Mouse (Mus musculus): ENCODE measurements at regions not wholly inside any gene's neighbourhood (a gene's known extent, or its start where the extent isn't known, plus 50 kb on each side); places are given as distances from the start of the nearest gene placed in this dataset.

- H3K9ac ChIP-seq (ENCODE audit: low read length) = no peak overlapping the region; the same call in 1 of the 2 replicates
- no peaks in the 10 kb centered on the region for H3K9me3 ChIP-seq (replicated peaks; ENCODE audit: control insufficient read depth, low read length)
- no peaks in the 10 kb centered on the region for H3K36me3 ChIP-seq (ENCODE audit: control insufficient read depth, insufficient read depth, low read length)
- no peak overlapping the region for H3K4me3 ChIP-seq (replicated peaks; ENCODE audit: low read length)
- H3K4me2 ChIP-seq (ENCODE audit: low read depth, low read length) = no peak overlapping the region
- WGBS = 65% methylated on average over 8 of the region's 8 CpGs
- ATAC-seq (ENCODE audit: insufficient read depth, low FRiP score) = no peak
- H3K27me3 ChIP-seq (ENCODE audit: control insufficient read depth, insufficient read depth, low read length) = no peaks in the 10 kb centered on the region
- H3K4me1 ChIP-seq (ENCODE audit: control insufficient read depth, insufficient read depth, low read length) = no peaks in the 10 kb centered on the region
- H3K27ac ChIP-seq (ENCODE audit: low read length) = no peak overlapping the region
Observed at GRCm38 (mm10) chr12:15536852-15537368, 279.8 kb downstream of the Trib2 start.

GRCm38 (mm10) chr12:15536247-15536646 is 280.5 kb downstream of the Trib2 start:
- Histone ChIP-seq H3K27ac (ENCODE audit: low read length) (no peak overlapping the region), H3K27me3 (ENCODE audit: control insufficient read depth, insufficient read depth, low read length) (no peaks in the 10 kb centered on the region), H3K4me3 (replicated peaks; ENCODE audit: low read length) (no peak overlapping the region), H3K36me3 (ENCODE audit: control insufficient read depth, insufficient read depth, low read length) (no peaks in the 10 kb centered on the region), H3K9ac (ENCODE audit: low read length) (no peak overlapping the region), H3K4me2 (ENCODE audit: low read depth, low read length) (no peak overlapping the region), H3K9me3 (replicated peaks; ENCODE audit: control insufficient read depth, low read length) (no peaks in the 10 kb centered on the region), H3K4me1 (ENCODE audit: control insufficient read depth, insufficient read depth, low read length) (no peaks in the 10 kb centered on the region)
- ATAC-seq (ENCODE audit: insufficient read depth, low FRiP score) = no peak
- WGBS = 85% methylated on average over 5 of the region's 5 CpGs

GRCm38 (mm10) chr12:15535822-15536221 is 280.9 kb downstream of the Trib2 start:
- H3K4me3 ChIP-seq (replicated peaks; ENCODE audit: low read length) = no peak overlapping the region
- H3K9me3 ChIP-seq (replicated peaks; ENCODE audit: control insufficient read depth, low read length) = no peaks in the 10 kb centered on the region
- no peak overlapping the region for H3K27ac ChIP-seq (ENCODE audit: low read length)
- H3K36me3 ChIP-seq (ENCODE audit: control insufficient read depth, insufficient read depth, low read length) = no peaks in the 10 kb centered on the region
- H3K4me1 ChIP-seq (ENCODE audit: control insufficient read depth, insufficient read depth, low read length) = peaks cover 3% of the 10 kb centered on the region; the same call in 1 of the 2 replicates
- no peak overlapping the region for H3K4me2 ChIP-seq (ENCODE audit: low read depth, low read length)
- no peaks in the 10 kb centered on the region for H3K27me3 ChIP-seq (ENCODE audit: control insufficient read depth, insufficient read depth, low read length)
- no peak overlapping the region for H3K9ac ChIP-seq (ENCODE audit: low read length)
- no peak for ATAC-seq (ENCODE audit: insufficient read depth, low FRiP score)
- WGBS = 3% methylated on average over 6 of the region's 6 CpGs

GRCm38 (mm10) chr12:15520783-15521407 is 295.8 kb downstream of the Trib2 start:
- ATAC-seq (ENCODE audit: insufficient read depth, low FRiP score) = no peak
- WGBS = 42% methylated on average over 4 of the region's 4 CpGs

GRCm38 (mm10) chr12:15511994-15512393 is 304.7 kb downstream of the Trib2 start:
- ATAC-seq (ENCODE audit: insufficient read depth, low FRiP score) = no peak
- no peak overlapping the region for H3K4me2 ChIP-seq (ENCODE audit: low read depth, low read length)
- 37% methylated on average over 2 of the region's 2 CpGs for WGBS

More at GRCm38 (mm10) chr12:15520783-15521407, 295.8 kb downstream of the Trib2 start:
- Histone ChIP-seq H3K4me1 (ENCODE audit: control insufficient read depth, insufficient read depth, low read length) (no peaks in the 10 kb centered on the region), H3K36me3 (ENCODE audit: control insufficient read depth, insufficient read depth, low read length) (no peaks in the 10 kb centered on the region), H3K9ac (ENCODE audit: low read length) (no peak overlapping the region), H3K9me3 (replicated peaks; ENCODE audit: control insufficient read depth, low read length) (no peaks in the 10 kb centered on the region), H3K27me3 (ENCODE audit: control insufficient read depth, insufficient read depth, low read length) (no peaks in the 10 kb centered on the region), H3K4me3 (replicated peaks; ENCODE audit: low read length) (no peak overlapping the region), H3K4me2 (ENCODE audit: low read depth, low read length) (no peak overlapping the region), H3K27ac (ENCODE audit: low read length) (no peak overlapping the region)

GRCm38 (mm10) chr12:15507576-15507975 is 309.1 kb downstream of the Trib2 start:
- H3K4me2 ChIP-seq (ENCODE audit: low read depth, low read length) = peak overlapping the region; percentile 29; the same call in 1 of the 2 replicates
- no peaks in the 10 kb centered on the region for H3K4me1 ChIP-seq (ENCODE audit: control insufficient read depth, insufficient read depth, low read length)
- WGBS = 22% methylated on average over 7 of the region's 7 CpGs
- H3K36me3 ChIP-seq (ENCODE audit: control insufficient read depth, insufficient read depth, low read length) = no peaks in the 10 kb centered on the region
- ATAC-seq (ENCODE audit: insufficient read depth, low FRiP score) = no peak
- no peak overlapping the region for H3K27ac ChIP-seq (ENCODE audit: low read length)
- no peaks in the 10 kb centered on the region for H3K27me3 ChIP-seq (ENCODE audit: control insufficient read depth, insufficient read depth, low read length)
- H3K9me3 ChIP-seq (replicated peaks; ENCODE audit: control insufficient read depth, low read length) = peaks cover 4% of the 10 kb centered on the region; the same call in 1 of the 2 replicates
- H3K4me3 ChIP-seq (replicated peaks; ENCODE audit: low read length) = no peak overlapping the region
- no peak overlapping the region for H3K9ac ChIP-seq (ENCODE audit: low read length)

More at GRCm38 (mm10) chr12:15511994-15512393, 304.7 kb downstream of the Trib2 start:
- H3K9ac ChIP-seq (ENCODE audit: low read length) = no peak overlapping the region
- H3K9me3 ChIP-seq (replicated peaks; ENCODE audit: control insufficient read depth, low read length) = no peaks in the 10 kb centered on the region
- H3K4me1 ChIP-seq (ENCODE audit: control insufficient read depth, insufficient read depth, low read length) = no peaks in the 10 kb centered on the region
- no peak overlapping the region for H3K27ac ChIP-seq (ENCODE audit: low read length)
- no peaks in the 10 kb centered on the region for H3K36me3 ChIP-seq (ENCODE audit: control insufficient read depth, insufficient read depth, low read length)
- no peaks in the 10 kb centered on the region for H3K27me3 ChIP-seq (ENCODE audit: control insufficient read depth, insufficient read depth, low read length)
- H3K4me3 ChIP-seq (replicated peaks; ENCODE audit: low read length) = no peak overlapping the region

GRCm38 (mm10) chr12:15493640-15494039 is 323.1 kb downstream of the Trib2 start:
- no peak for ATAC-seq (ENCODE audit: insufficient read depth, low FRiP score)
- H3K9ac ChIP-seq (ENCODE audit: low read length) = no peak overlapping the region
- no peaks in the 10 kb centered on the region for H3K27me3 ChIP-seq (ENCODE audit: control insufficient read depth, insufficient read depth, low read length)
- H3K36me3 ChIP-seq (ENCODE audit: control insufficient read depth, insufficient read depth, low read length) = no peaks in the 10 kb centered on the region
- WGBS = 79% methylated on average over 2 of the region's 2 CpGs
- H3K9me3 ChIP-seq (replicated peaks; ENCODE audit: control insufficient read depth, low read length) = peaks cover 3% of the 10 kb centered on the region; the same call in 1 of the 2 replicates
- H3K4me3 ChIP-seq (replicated peaks; ENCODE audit: low read length) = no peak overlapping the region
- no peak overlapping the region for H3K4me2 ChIP-seq (ENCODE audit: low read depth, low read length)
- H3K27ac ChIP-seq (ENCODE audit: low read length) = no peak overlapping the region
- H3K4me1 ChIP-seq (ENCODE audit: control insufficient read depth, insufficient read depth, low read length) = no peaks in the 10 kb centered on the region

- H3K9me3 ChIP-seq (replicated peaks; ENCODE audit: control insufficient read depth, low read length) = no peaks in the 10 kb centered on the region
- no peak overlapping the region for H3K4me2 ChIP-seq (ENCODE audit: low read depth, low read length)
- H3K27me3 ChIP-seq (ENCODE audit: control insufficient read depth, insufficient read depth, low read length) = no peaks in the 10 kb centered on the region
- WGBS = 89% methylated on average over 3 of the region's 3 CpGs
- no peaks in the 10 kb centered on the region for H3K4me1 ChIP-seq (ENCODE audit: control insufficient read depth, insufficient read depth, low read length)
- H3K27ac ChIP-seq (ENCODE audit: low read length) = no peak overlapping the region
- no peak overlapping the region for H3K9ac ChIP-seq (ENCODE audit: low read length)
- no peaks in the 10 kb centered on the region for H3K36me3 ChIP-seq (ENCODE audit: control insufficient read depth, insufficient read depth, low read length)
- H3K4me3 ChIP-seq (replicated peaks; ENCODE audit: low read length) = no peak overlapping the region
- no peak for ATAC-seq (ENCODE audit: insufficient read depth, low FRiP score)
Observed at GRCm38 (mm10) chr12:15472741-15473140, 344.0 kb downstream of the Trib2 start.

GRCm38 (mm10) chr12:15459429-15459828 is 357.3 kb downstream of the Trib2 start:
- H3K4me3 ChIP-seq (replicated peaks; ENCODE audit: low read length) = no peak overlapping the region
- 78% methylated on average over 1 of the region's 1 CpGs for WGBS
- no peak overlapping the region for H3K4me2 ChIP-seq (ENCODE audit: low read depth, low read length)
- no peaks in the 10 kb centered on the region for H3K4me1 ChIP-seq (ENCODE audit: control insufficient read depth, insufficient read depth, low read length)
- no peaks in the 10 kb centered on the region for H3K9me3 ChIP-seq (replicated peaks; ENCODE audit: control insufficient read depth, low read length)
- no peak for ATAC-seq (ENCODE audit: insufficient read depth, low FRiP score)
- H3K27ac ChIP-seq (ENCODE audit: low read length) = no peak overlapping the region
- no peak overlapping the region for H3K9ac ChIP-seq (ENCODE audit: low read length)
- no peaks in the 10 kb centered on the region for H3K27me3 ChIP-seq (ENCODE audit: control insufficient read depth, insufficient read depth, low read length)
- H3K36me3 ChIP-seq (ENCODE audit: control insufficient read depth, insufficient read depth, low read length) = no peaks in the 10 kb centered on the region

Measured in stomach, embryonic 16.5 days (tissue).